Mouse (Mus musculus) cerebellum, postnatal 25 days (tissue): Measurements from ENCODE around the gene Hdgfl2.

Experiments
- DNase-seq, 2 experiments: peaks; one replicate each; pipeline ENCODE4 v3.0.0; 2021; ENCODE audit warnings: mixed read lengths in 2 of 2

Gene Hdgfl2

GRCm38 (mm10) chr17:56131814-56132213 is 52.4 kb downstream of the Hdgfl2 start:
- DNase-seq, result peak; percentile 80 to 87

- peak; percentile 79 to 84 for DNase-seq
Measured at GRCm38 (mm10) chr17:56132661-56133060, 53.2 kb downstream of the Hdgfl2 start.

- no peak for DNase-seq
Measured at GRCm38 (mm10) chr17:56133457-56134363, 54.3 kb downstream of the Hdgfl2 start.

- peak; percentile 62 to 82 for DNase-seq
Measured at GRCm38 (mm10) chr17:56134463-56134971, 55.1 kb downstream of the Hdgfl2 start.

GRCm38 (mm10) chr17:56136558-56136957 is 57.1 kb downstream of the Hdgfl2 start:
- no peak for DNase-seq

GRCm38 (mm10) chr17:56137839-56138613 is 58.6 kb downstream of the Hdgfl2 start:
- DNase-seq, result peak in 1 of 2 experiments; percentile 57

GRCm38 (mm10) chr17:56139355-56139754 is 59.9 kb downstream of the Hdgfl2 start:
- DNase-seq, result peak; percentile 50 to 66

- peak; percentile 90 to 93 for DNase-seq
Measured at GRCm38 (mm10) chr17:56139858-56140595, 60.6 kb downstream of the Hdgfl2 start, which contains the start of gene Sema6b. TSS of gene Sema6b (minus strand) at chr17:56140343.

GRCm38 (mm10) chr17:56141702-56142605 is 62.5 kb downstream of the Hdgfl2 start:
- peak; percentile 84 to 89 for DNase-seq

- no peak for DNase-seq
Measured at GRCm38 (mm10) chr17:56144546-56144945, 65.1 kb downstream of the Hdgfl2 start.

- DNase-seq, result no peak
Measured at GRCm38 (mm10) chr17:56146131-56146530, 66.7 kb downstream of the Hdgfl2 start.

- DNase-seq, result no peak
Measured at GRCm38 (mm10) chr17:56147420-56147819, 68.0 kb downstream of the Hdgfl2 start.

GRCm38 (mm10) chr17:56148280-56148679 is 68.8 kb downstream of the Hdgfl2 start:
- no peak for DNase-seq

GRCm38 (mm10) chr17:56148790-56149618 is 69.6 kb downstream of the Hdgfl2 start:
- DNase-seq, result no peak

GRCm38 (mm10) chr17:56149897-56150296 is 70.5 kb downstream of the Hdgfl2 start:
- DNase-seq, result no peak
